Mouse (Mus musculus) CD8-positive naive resting alpha-beta T cell, adult 2 months (primary cell): ENCODE measurements around the gene Olfr281.
"Not testable (repeated sequence)": the region's sequence is repeated elsewhere in the genome, so short reads cannot be mapped to it uniquely, and the experiment has no call there.

Experiments used
- DNase-seq, 2 experiments: peaks; one replicate each; pipeline ENCODE4 v3.0.0; 2022; ENCODE audit warnings: low read depth in 2 of 2, low spot score in 2 of 2

Olfr281 gene

GRCm38 (mm10) chr15:98452288-98452687, at the start of gene Olfr281:
Gene Olfr281, plus strand, starts transcription at chr15:98452588.
- no peak for DNase-seq

GRCm38 (mm10) chr15:98408406-98409060, 43.9 kb upstream of the Olfr281 start:
- no peak for DNase-seq

- DNase-seq: no peak
These were observed 42.8 kb upstream of the Olfr281 start for GRCm38 (mm10) chr15:98409635-98410034.

GRCm38 (mm10) chr15:98410249-98410648, 42.1 kb upstream of the Olfr281 start:
- DNase-seq: no peak

GRCm38 (mm10) chr15:98415996-98416395, 36.4 kb upstream of the Olfr281 start:
- DNase-seq: no peak

- DNase-seq: not testable (repeated sequence)
These were observed 35.6 kb upstream of the Olfr281 start for GRCm38 (mm10) chr15:98416802-98417201.

- DNase-seq: not testable (repeated sequence)
These were observed 35.1 kb upstream of the Olfr281 start for GRCm38 (mm10) chr15:98417285-98417684.

GRCm38 (mm10) chr15:98418096-98418495, 34.3 kb upstream of the Olfr281 start:
- DNase-seq: no peak

- no peak for DNase-seq
These were observed 31.5 kb upstream of the Olfr281 start for GRCm38 (mm10) chr15:98420897-98421296.

- DNase-seq: no peak
These were observed 28.1 kb upstream of the Olfr281 start for GRCm38 (mm10) chr15:98424326-98424725.

GRCm38 (mm10) chr15:98424753-98425152, 27.6 kb upstream of the Olfr281 start:
- DNase-seq: no peak

- no peak for DNase-seq
These were observed 27.2 kb upstream of the Olfr281 start for GRCm38 (mm10) chr15:98425188-98425587.

- DNase-seq: not testable (repeated sequence)
These were observed 21.5 kb upstream of the Olfr281 start, which contains the start of gene Olfr282 for GRCm38 (mm10) chr15:98430925-98431324. Gene Olfr282, plus strand, starts transcription at chr15:98431225.

- no peak for DNase-seq
These were observed 7.8 kb upstream of the Olfr281 start for GRCm38 (mm10) chr15:98444561-98444960.

- no peak for DNase-seq
These were observed 3.9 kb upstream of the Olfr281 start for GRCm38 (mm10) chr15:98448521-98448920.

- no peak for DNase-seq
These were observed 17.2 kb downstream of the Olfr281 start, which contains the start of gene OR5BS1P for GRCm38 (mm10) chr15:98469596-98469995. Gene OR5BS1P, plus strand, starts transcription at chr15:98469896.

GRCm38 (mm10) chr15:98471539-98471938, 19.2 kb downstream of the Olfr281 start:
- no peak for DNase-seq

- no peak for DNase-seq
These were observed 22.6 kb downstream of the Olfr281 start for GRCm38 (mm10) chr15:98474958-98475357.

- DNase-seq: peak; percentile 30 to 31
These were observed 23.0 kb downstream of the Olfr281 start for GRCm38 (mm10) chr15:98475382-98475781.

- DNase-seq: no peak
These were observed 23.9 kb downstream of the Olfr281 start for GRCm38 (mm10) chr15:98476281-98476680.

GRCm38 (mm10) chr15:98479568-98480102, 27.2 kb downstream of the Olfr281 start:
- no peak for DNase-seq

GRCm38 (mm10) chr15:98482701-98483100, 30.3 kb downstream of the Olfr281 start, which contains the start of gene Lalba:
Gene Lalba, minus strand, starts transcription at chr15:98482721.
- no peak for DNase-seq
